Mouse (Mus musculus) testis, adult 2 months (tissue): ENCODE measurements around the gene Arid1b.

Experiments used
- CTCF ChIP-seq: fragments of 200-500 bp; IDR thresholded peaks from 2 replicates; pipeline ENCODE4 v1.5.1; 2012; ENCODE audit warnings: low read depth, mild to moderate bottlenecking, inconsistent platforms, low read length, moderate library complexity; ENCODE audit not compliant: control insufficient read depth, insufficient read depth, insufficient replicate concordance
- POLR2A ChIP-seq: fragments of 200-500 bp; IDR thresholded peaks from 2 replicates; pipeline ENCODE4 v1.6.1; 2012; ENCODE audit warnings: low read depth, mild to moderate bottlenecking, inconsistent platforms, low read length, moderate library complexity; ENCODE audit not compliant: control insufficient read depth

DNA sequence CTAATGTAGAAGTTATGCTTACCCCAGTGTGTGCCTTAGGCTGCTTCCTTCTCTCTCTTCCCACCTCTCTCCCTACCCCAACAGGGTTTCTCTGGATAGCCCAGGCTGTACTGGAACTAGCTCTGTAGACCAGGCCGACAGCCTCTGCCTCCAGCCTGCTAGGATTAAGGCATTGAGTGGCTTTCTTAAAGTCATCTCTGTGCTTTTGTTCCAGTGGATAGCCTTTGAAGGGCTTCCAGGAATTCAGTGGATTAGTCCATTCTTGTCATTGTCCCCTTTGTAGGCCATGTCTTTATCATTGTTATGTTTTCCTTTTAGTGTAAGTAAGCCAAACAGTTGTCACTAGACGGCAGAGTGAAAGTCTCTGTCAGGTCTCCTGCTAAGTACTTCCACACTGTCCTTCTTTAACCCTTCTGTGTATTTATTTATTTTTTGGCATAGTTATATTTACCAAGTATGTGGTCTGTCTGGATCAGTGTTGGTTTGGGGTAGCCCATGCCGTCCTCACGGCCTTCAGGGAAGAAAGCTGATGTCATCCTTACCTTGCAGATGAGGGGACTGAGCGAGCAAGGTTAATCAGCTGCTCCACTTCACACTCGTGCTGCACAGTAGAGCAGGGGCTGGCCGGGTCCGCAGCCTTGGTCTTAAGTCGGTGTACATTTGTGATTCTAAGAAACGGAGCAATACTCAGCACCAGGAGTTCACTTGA lies 58.1 kb downstream of the Arid1b start:
- no peak for TF ChIP-seq POLR2A
- no peak for TF ChIP-seq CTCF
